ENCODE assay signal across 7 mouse cellular contexts in genomic region chr9:107566041-107566709, GRCm38 (mm10). TPM values are rescaled to one million over a fixed set of nuclear protein-coding genes. Genes with fewer than 3 reads are reported as not detected.
DNase-seq lines count a peak whose midpoint lies in the region; ATAC-seq and TF ChIP-seq lines count a peak whose summit lies in the region.

No protein-coding gene starts in this region.

- no peak overlapping the region for H3K9ac ChIP-seq in CH12.LX (ENCODE audit: insufficient read depth, low read depth)
- 0 out of 2 replicates have a peak overlapping the region, but pooled peaks have one; percentile 35 for H3K9ac ChIP-seq in heart, embryonic 14.5 days (ENCODE audit: low read length)
- H3K9ac ChIP-seq in lung, postnatal 0 days (replicated peaks; ENCODE audit: low read depth), result 0 out of 2 replicates have a peak overlapping the region, but pooled peaks have one; percentile 30

- H3K79me2 ChIP-seq in CH12.LX (replicated peaks; ENCODE audit: control insufficient read depth, extremely low read depth, insufficient read depth, poor library complexity, severe bottlenecking), result peaks cover 9% of the 10 kb centered on the region

- DNase-seq in CH12.LX (ENCODE audit: extremely low read depth), result peak; percentile 77
- DNase-seq in adipocyte (ENCODE audit: low spot score), result peak; percentile 78
- peak; percentile 77 for DNase-seq in embryo, embryonic 9.5 days (ENCODE audit: extremely low spot score)
- peak; percentile 95 for DNase-seq in kidney, postnatal 4 days
- DNase-seq in lung, postnatal 0 days (ENCODE audit: low spot score), result peak; percentile 78
- DNase-seq in right cerebral cortex, postnatal 36 days (ENCODE audit: low spot score in 2 of 2), result peak; percentile 55 to 56

- no peak for TF ChIP-seq POLR2A in CH12.LX (IDR thresholded peaks at IDR 0.05; ENCODE audit: low read depth, low read length)

- H3K9me3 ChIP-seq in CH12.LX (replicated peaks; ENCODE audit: low read length), result no peaks in the 10 kb centered on the region
- no peaks in the 10 kb centered on the region for H3K9me3 ChIP-seq in heart, embryonic 14.5 days (ENCODE audit: control insufficient read depth, low read length)
- no peaks in the 10 kb centered on the region for H3K9me3 ChIP-seq in lung, postnatal 0 days (ENCODE audit: low read length)

- WGBS in heart, embryonic 14.5 days, result 46% methylated on average over 15 of the region's 15 CpGs
- 42% methylated on average over 15 of the region's 15 CpGs for WGBS in lung, postnatal 0 days

- dilution Hi-C loops in CH12.LX (cut with MboI; ENCODE audit: extremely low pct_ligation_motif_present, extremely low pct_unique_long_range_greater_than_20kb, low sequenced_read_pairs), result no loop called here

- peaks cover 29 to 50% of the 10 kb centered on the region in 2 experiments for H3K36me3 ChIP-seq in CH12.LX (replicated peaks in 1 of 2; ENCODE audit: control insufficient read depth in 1 of 2, insufficient read depth in 1 of 2, low read length in 1 of 2)
- H3K36me3 ChIP-seq in heart, embryonic 14.5 days (ENCODE audit: control insufficient read depth, insufficient read depth, low read length), result peaks cover 52% of the 10 kb centered on the region
- peaks cover 5% of the 10 kb centered on the region; the same call in 1 of the 2 replicates for H3K36me3 ChIP-seq in lung, postnatal 0 days (ENCODE audit: insufficient read depth, low read length)

- H3K4me1 ChIP-seq in CH12.LX (ENCODE audit: control insufficient read depth in 1 of 2, insufficient read depth in 2 of 2), result peaks cover 23 to 65% of the 10 kb centered on the region in 2 experiments
- H3K4me1 ChIP-seq in heart, embryonic 14.5 days (ENCODE audit: control insufficient read depth in 2 of 2, insufficient read depth in 2 of 2, low read length in 2 of 2), result peaks cover 33 to 56% of the 10 kb centered on the region in 2 experiments
- peaks cover 21% of the 10 kb centered on the region; the same call in 1 of the 2 replicates for H3K4me1 ChIP-seq in lung, postnatal 0 days (ENCODE audit: insufficient read depth, low read depth, low read length)

- in situ Hi-C loops in CH12.LX (cut with MboI; ENCODE audit: low pct_ligation_motif_present, low pct_unique_long_range_greater_than_20kb, low sequenced_read_pairs), result no loop called here

- no peaks in the 10 kb centered on the region for H3K27me3 ChIP-seq in CH12.LX (replicated peaks)
- H3K27me3 ChIP-seq in heart, embryonic 14.5 days (ENCODE audit: control insufficient read depth, insufficient read depth, low read length), result no peaks in the 10 kb centered on the region
- no peaks in the 10 kb centered on the region for H3K27me3 ChIP-seq in lung, postnatal 0 days (replicated peaks; ENCODE audit: insufficient read depth, low read length)

- TF ChIP-seq RAD21 in CH12.LX (IDR thresholded peaks at IDR 0.05; ENCODE audit: low read depth, low read length), result peak; percentile 41

- TF ChIP-seq EP300 in CH12.LX (IDR thresholded peaks at IDR 0.05; ENCODE audit: low read length), result no peak
- TF ChIP-seq EP300 in lung, postnatal 0 days (IDR thresholded peaks at IDR 0.05), result no peak

- no peak overlapping the region for H3K4me3 ChIP-seq in CH12.LX (replicated peaks in 1 of 3; ENCODE audit: low read depth in 2 of 3, low read length in 2 of 3, poor library complexity in 1 of 3)
- H3K4me3 ChIP-seq in heart, embryonic 14.5 days (ENCODE audit: control insufficient read depth in 1 of 2, insufficient read depth in 1 of 2, low read depth in 1 of 2, low read length in 2 of 2), result no peak overlapping the region
- H3K4me3 ChIP-seq in lung, postnatal 0 days (ENCODE audit: low read depth, low read length), result no peak overlapping the region; the same call in 1 of the 2 replicates

- no peak overlapping the region for H3K27ac ChIP-seq in CH12.LX (ENCODE audit: insufficient read depth, low read depth)
- H3K27ac ChIP-seq in heart, embryonic 14.5 days (replicated peaks in 1 of 2; ENCODE audit: control insufficient read depth in 1 of 2, insufficient read depth in 1 of 2, low read depth in 2 of 2, low read length in 2 of 2), result peak overlapping the region; percentile 75 to 92
- peak overlapping the region; percentile 92 for H3K27ac ChIP-seq in lung, postnatal 0 days (ENCODE audit: low read length)

- no peak overlapping the region for H3K4me2 ChIP-seq in CH12.LX (ENCODE audit: insufficient read depth, low read depth, poor library complexity, severe bottlenecking)
- H3K4me2 ChIP-seq in heart, embryonic 14.5 days (ENCODE audit: low read length), result peak overlapping the region; percentile 97
- H3K4me2 ChIP-seq in lung, postnatal 0 days (replicated peaks; ENCODE audit: low read depth, low read length), result peak overlapping the region; percentile 32

- ATAC-seq in heart, embryonic 14.5 days (ENCODE audit: insufficient number of reproducible peaks, insufficient read depth, low FRiP score, low read depth), result no peak
- ATAC-seq in lung, postnatal 0 days, result peak; percentile 11; the same call in 1 of the 2 replicates

- TF ChIP-seq CTCF in CH12.LX (conservative IDR thresholded peaks at IDR 0.05 in 1 of 2, IDR thresholded peaks at IDR 0.05 in 1 of 2; ENCODE audit: low read depth in 2 of 2, low read length in 2 of 2), result peak; percentile 70 to 91
- peak; percentile 94 for TF ChIP-seq CTCF in lung, postnatal 0 days (IDR thresholded peaks at IDR 0.05)

TF ChIP-seq in CH12.LX, 34 proteins besides CTCF, POLR2A, EP300 and RAD21:
- TF ChIP-seq IRF4 (IDR thresholded peaks at IDR 0.05; ENCODE audit: low read depth, low read length), result 0 out of 2 replicates have a peak, but pooled peaks have one; percentile 32
- TF ChIP-seq MAZ (IDR thresholded peaks at IDR 0.05; ENCODE audit: low read depth, low read length), result no peak
- 0 out of 2 replicates have a peak, but pooled peaks have one; percentile 15 for TF ChIP-seq HCFC1 (IDR thresholded peaks at IDR 0.05; ENCODE audit: low read depth, low read length)
- peak; percentile 66 for TF ChIP-seq SMC3 (IDR thresholded peaks at IDR 0.05; ENCODE audit: low read depth, low read length)
- TF ChIP-seq RCOR1 (conservative IDR thresholded peaks at IDR 0.05; ENCODE audit: low read depth, low read length), result 0 out of 2 replicates have a peak, but pooled peaks have one; percentile 35

RNA-seq across cellular contexts. Expression of gene Hyal2, which starts 1.6 kb away (rescaled TPM):
- 26.8 and 31.8 TPM in 2 replicates for total RNA-seq in CH12.LX (2012; rRNA removed)
- total RNA-seq in CH12.LX (2014; rRNA removed), result 14.6 and 16.4 TPM in 2 replicates
- polyA plus RNA-seq in CH12.LX (2012; ENCODE audit: insufficient read length, low read depth), result 23.0 and 30.9 TPM in 2 replicates
- polyA plus RNA-seq in heart, embryonic 14.5 days (2014; fragmentation: Nextera tagmentation; extraction: Ambion mirVana), result 94.1 and 103 TPM in 2 replicates
- polyA plus RNA-seq in lung, postnatal 0 days (2015; fragmentation: Nextera tagmentation; extraction: Ambion mirVana), result 103 and 104 TPM in 2 replicates

RNA-seq across cellular contexts. Expression of gene Tusc2, which starts 3.1 kb away (rescaled TPM):
- total RNA-seq in CH12.LX (2012; rRNA removed) (23.0 and 31.5 TPM in 2 replicates), CH12.LX (2014; rRNA removed) (30.8 and 33.3 TPM in 2 replicates)
- 39.1 and 39.2 TPM in 2 replicates for polyA plus RNA-seq in CH12.LX (2012; ENCODE audit: insufficient read length, low read depth)
- 49.0 and 53.0 TPM in 2 replicates for polyA plus RNA-seq in heart, embryonic 14.5 days (2014; fragmentation: Nextera tagmentation; extraction: Ambion mirVana)
- 38.1 and 41.5 TPM in 2 replicates for polyA plus RNA-seq in lung, postnatal 0 days (2015; fragmentation: Nextera tagmentation; extraction: Ambion mirVana)

RNA-seq across cellular contexts. Expression of gene Hyal1, which starts 10.6 kb away (rescaled TPM):
- total RNA-seq in CH12.LX (2012; rRNA removed) (0.38 and 0.59 TPM in 2 replicates), CH12.LX (2014; rRNA removed) (0.16 TPM in 1 of 2 replicates, not detected in the other)
- 0.40 and 0.82 TPM in 2 replicates for polyA plus RNA-seq in CH12.LX (2012; ENCODE audit: insufficient read length, low read depth)
- polyA plus RNA-seq in heart, embryonic 14.5 days (2014; fragmentation: Nextera tagmentation; extraction: Ambion mirVana), result 4.4 and 4.6 TPM in 2 replicates
- 9.7 and 11.0 TPM in 2 replicates for polyA plus RNA-seq in lung, postnatal 0 days (2015; fragmentation: Nextera tagmentation; extraction: Ambion mirVana)

RNA-seq across cellular contexts. Expression of gene Naa80, which starts 12.5 kb away (rescaled TPM):
- 4.4 and 4.8 TPM in 2 replicates for total RNA-seq in CH12.LX (2012; rRNA removed)
- total RNA-seq in CH12.LX (2014; rRNA removed), result 0.70 and 1.7 TPM in 2 replicates
- polyA plus RNA-seq in CH12.LX (2012; ENCODE audit: insufficient read length, low read depth), result 5.5 and 9.3 TPM in 2 replicates
- polyA plus RNA-seq in heart, embryonic 14.5 days (2014; fragmentation: Nextera tagmentation; extraction: Ambion mirVana), result 10.0 and 14.9 TPM in 2 replicates
- 17.9 and 22.0 TPM in 2 replicates for polyA plus RNA-seq in lung, postnatal 0 days (2015; fragmentation: Nextera tagmentation; extraction: Ambion mirVana)

RNA-seq across cellular contexts. Expression of gene Hyal3, which starts 14.4 kb away (rescaled TPM):
- total RNA-seq in CH12.LX (2012; rRNA removed) (0.13 TPM in 1 of 2 replicates, not detected in the other), CH12.LX (2014; rRNA removed) (0.12 TPM in 1 of 2 replicates, not detected in the other)
- polyA plus RNA-seq in CH12.LX (2012; ENCODE audit: insufficient read length, low read depth), result 0.14 and 0.21 TPM in 2 replicates
- 0.46 and 0.53 TPM in 2 replicates for polyA plus RNA-seq in heart, embryonic 14.5 days (2014; fragmentation: Nextera tagmentation; extraction: Ambion mirVana)
- 1.7 and 2.2 TPM in 2 replicates for polyA plus RNA-seq in lung, postnatal 0 days (2015; fragmentation: Nextera tagmentation; extraction: Ambion mirVana)
